Mouse (Mus musculus) A20 (cell line): Measurements from ENCODE around the gene Armcx5.
"Not testable (repeated sequence)": the region's sequence is repeated elsewhere in the genome, so short reads cannot be mapped to it uniquely, and the experiment has no call there.

Experiments used
- DNase-seq: peaks from one replicate; pipeline ENCODE4 v3.0.0-alpha.2; 2011; ENCODE audit warnings: low read depth, low spot score

Gene Armcx5

DNA sequence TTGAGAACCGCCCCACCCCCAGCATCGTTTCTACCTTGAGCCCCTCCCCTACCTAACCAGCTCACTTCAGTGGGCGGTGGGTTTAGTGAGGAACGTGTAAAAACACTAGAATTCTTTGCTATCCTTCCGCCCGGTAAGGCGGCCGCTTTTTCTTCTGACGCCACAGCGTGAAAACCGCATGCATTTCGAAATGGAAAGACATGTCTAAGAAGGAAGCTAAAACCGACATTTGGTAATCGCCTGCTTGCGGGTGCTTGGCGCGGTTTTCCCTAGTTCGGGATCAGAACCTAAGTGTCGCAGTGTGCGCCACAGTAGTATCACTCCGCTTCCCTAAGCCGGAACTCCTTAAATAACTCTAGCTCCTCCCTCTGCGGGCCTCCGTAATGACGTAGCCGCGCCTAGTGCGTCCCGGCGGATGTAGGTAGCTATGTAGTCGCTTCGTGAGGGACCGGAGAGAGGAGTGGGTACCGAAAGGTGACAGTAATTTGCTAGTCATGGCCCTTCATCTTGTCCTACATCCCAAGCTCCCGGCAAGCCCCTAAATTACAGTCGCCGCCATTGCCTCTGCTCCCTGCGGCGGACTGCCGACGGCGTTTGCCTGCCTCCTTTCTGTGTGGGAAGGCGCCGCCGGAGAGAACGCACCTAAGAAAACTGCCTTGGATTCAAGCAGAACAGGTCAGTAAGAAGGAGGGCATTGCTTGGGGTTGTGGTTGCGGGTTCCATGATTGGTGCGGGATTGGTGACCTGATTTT is at the start of gene Armcx5, which contains the start of gene Gprasp1:
TSS of gene Armcx5 (plus strand) at position 430 of the 752 bp plus-strand sequence.
TSS of gene Gprasp1 (plus strand) at position 430 of the 752 bp plus-strand sequence.
- peak; percentile 92 for DNase-seq

- DNase-seq, result no peak
Observed at GRCm38 (mm10) chrX:135693633-135694032, 48.9 kb upstream of the Armcx5 start, which contains the start of gene Tcp11x2. TSS of gene Tcp11x2 (minus strand) at chrX:135693790.

GRCm38 (mm10) chrX:135703111-135703510 is 39.4 kb upstream of the Armcx5 start:
- DNase-seq, result no peak

DNA sequence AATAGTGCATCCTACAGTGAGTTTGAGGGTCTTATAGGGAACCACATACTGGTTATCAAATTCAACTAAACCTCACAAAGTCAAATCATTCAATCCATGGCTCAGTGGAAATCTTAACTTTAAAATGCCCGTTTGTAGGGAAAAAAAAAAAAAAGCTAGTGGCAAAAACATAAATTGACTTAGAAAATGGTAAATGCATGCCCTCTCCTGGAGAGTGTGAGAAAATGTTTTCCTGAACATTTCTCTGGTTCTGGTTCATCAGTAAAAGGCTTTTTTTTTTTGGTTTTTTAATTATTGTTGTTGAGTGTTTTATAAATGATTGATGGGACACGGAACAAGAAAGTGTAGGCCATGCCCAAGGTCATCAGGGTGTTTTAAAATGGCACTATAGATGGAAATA is 38.2 kb upstream of the Armcx5 start:
- no peak for DNase-seq

- DNase-seq, result no peak
Observed at GRCm38 (mm10) chrX:135712845-135713244, 29.7 kb upstream of the Armcx5 start.

- no peak for DNase-seq
Observed at GRCm38 (mm10) chrX:135725161-135725560, 17.4 kb upstream of the Armcx5 start, which contains the start of gene Tmsb15a. TSS of gene Tmsb15a (minus strand) at chrX:135725261.

DNA sequence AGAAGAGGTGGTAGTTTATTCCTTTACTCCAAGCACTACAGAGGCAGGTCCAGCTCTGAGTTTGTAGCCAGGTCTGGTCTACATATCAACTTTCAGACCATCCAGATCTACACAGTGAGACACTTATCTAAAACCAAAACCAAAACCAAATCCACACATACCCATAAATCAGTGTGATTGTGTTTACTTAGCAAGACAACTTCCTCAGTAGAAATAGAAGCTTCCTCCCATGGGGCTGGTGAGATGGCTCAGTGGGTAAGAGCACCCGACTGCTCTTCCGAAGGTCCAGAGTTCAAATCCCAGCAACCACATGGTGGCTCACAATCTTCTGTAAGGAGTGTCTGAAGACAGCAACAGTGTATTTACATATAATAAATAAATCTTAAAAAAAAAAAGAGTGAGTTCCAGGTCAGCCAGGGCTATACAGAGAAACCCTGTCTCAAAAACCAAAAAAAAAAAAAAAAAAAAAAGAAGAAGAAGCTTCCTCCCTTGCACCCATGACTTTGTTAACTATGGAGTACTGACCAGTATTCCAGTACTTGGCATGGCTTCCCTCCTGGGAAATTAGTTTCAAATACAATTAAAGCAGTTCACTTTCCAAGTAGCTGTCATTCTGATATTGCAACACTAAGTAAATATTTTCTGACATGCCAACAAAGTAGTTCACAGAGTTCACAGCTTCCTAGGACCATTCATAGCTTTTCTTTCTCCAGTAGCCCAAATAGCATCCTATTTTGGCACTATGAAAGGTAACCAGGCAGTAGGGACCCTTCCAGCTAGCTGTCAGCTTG is 3.6 kb upstream of the Armcx5 start:
- peak; percentile 24 for DNase-seq

DNA sequence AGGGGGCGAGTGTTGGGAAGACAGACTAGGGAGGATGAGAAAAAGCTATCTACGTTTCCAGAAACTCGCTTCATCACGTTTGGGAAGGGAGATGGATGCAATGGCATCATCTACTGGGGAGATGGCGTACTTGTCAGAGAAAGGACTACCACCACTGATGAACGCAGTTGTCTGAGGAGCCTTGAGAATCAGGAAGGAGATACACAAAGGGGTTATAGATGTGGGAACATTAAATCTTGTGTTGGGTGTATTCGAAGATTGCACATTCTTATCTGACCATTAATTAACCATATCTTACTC is 473 bp downstream of the Armcx5 start:
- DNase-seq, result no peak

GRCm38 (mm10) chrX:135745376-135745775 is 2.8 kb downstream of the Armcx5 start:
- not testable (repeated sequence) for DNase-seq

- peak; percentile 52 for DNase-seq
Observed at GRCm38 (mm10) chrX:135752832-135753231, 10.3 kb downstream of the Armcx5 start.

DNA sequence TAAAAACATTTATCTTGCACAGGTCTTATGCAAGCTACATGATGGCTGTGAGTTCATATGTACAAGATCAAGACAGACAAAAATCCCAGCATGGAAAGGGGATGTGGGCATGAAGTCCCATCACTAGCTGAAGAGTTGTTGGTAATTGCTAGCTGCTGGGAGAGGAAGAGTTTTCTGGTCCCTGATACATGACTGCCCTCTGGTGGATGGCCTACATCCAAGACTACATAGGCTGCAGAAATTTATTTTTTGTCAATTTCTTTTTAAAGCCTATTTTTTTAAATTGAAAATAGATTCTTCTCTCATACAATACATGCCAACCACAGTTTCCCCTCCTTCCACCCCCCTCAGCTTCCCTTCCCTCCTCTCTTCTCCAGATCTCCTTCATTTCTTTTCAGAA is 19.2 kb downstream of the Armcx5 start:
- DNase-seq, result peak; percentile 9

DNA sequence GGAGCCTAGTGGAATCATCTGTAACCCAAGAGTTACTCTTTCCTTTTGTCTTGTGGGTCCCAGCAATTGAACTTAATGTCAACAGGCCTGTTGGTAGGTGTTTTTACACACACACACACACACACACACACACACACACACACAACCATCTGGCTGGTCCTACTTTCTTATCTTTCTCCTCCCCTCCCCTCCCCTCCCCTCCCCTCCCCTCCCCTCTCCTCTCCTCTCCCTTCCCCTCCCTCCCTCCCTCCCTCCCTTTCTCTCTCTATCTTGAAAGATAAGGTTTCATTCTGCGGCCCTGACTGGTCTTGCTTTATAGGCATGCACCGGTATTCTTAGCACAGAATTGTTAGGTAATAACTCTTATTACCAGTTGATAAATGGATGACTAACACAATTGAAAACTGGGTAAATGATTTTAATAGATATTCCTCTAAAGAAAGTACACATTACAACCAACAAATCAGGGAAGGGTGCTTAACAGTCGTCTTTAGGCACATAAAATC is 25.6 kb downstream of the Armcx5 start:
- no peak for DNase-seq

GRCm38 (mm10) chrX:135768565-135768964 is 26.0 kb downstream of the Armcx5 start:
- DNase-seq, result no peak

DNA sequence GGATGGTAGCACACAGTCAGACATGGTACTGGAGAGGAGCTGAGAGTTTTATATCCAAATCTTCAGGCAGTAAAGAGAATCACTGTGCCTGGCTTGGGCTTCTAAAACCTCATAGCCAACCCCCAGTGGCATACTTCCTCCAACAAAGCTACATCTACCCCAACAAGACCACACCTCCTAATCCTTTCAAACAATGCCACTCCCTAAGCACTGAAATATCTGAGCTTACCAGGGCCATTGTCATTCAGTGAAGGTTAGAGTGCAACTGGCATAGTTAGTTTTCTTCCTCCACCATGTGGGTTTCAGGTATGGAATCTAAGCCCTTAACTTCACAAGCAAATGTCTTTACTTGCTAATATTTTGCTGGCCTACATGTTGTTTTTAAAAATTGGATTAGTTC is 49.0 kb downstream of the Armcx5 start:
- no peak for DNase-seq

- DNase-seq, result no peak
Observed at GRCm38 (mm10) chrX:135792326-135792725, 49.8 kb downstream of the Armcx5 start.

DNA sequence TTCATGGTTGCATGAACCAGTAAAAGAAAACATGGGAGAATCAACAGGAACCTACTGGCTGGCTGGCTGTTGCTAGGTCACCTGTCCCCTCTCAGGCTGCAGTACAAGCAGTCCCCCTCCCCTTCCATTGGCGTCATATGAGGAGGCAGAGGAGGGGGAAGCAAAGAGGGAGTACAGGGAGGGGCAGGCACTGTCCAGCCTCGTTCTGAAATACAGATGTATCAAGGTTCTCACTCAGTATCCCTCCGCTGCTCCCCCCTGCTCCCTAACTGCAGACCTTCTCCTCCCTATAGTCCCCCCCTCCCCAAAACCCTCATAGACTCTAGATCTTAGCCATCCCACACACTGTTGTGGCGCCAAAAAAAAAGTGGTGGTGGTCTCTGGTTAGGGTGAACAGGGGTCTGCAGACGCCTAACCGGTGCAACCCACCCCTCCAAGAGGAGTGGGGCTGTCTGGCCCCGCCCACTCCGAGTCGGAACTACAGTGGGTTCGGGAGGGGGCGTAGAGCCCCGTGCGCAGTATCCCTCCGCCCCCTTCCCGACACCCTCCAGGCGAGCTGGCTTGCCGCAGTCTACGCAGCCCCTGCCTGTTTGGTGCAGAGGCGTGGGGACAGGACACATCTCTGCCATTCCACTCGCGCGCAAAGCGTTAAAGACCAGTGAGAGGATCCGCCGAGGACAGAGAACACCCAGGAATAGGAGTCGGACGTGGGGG is 53.2 kb downstream of the Armcx5 start:
- not testable (repeated sequence) for DNase-seq

DNA sequence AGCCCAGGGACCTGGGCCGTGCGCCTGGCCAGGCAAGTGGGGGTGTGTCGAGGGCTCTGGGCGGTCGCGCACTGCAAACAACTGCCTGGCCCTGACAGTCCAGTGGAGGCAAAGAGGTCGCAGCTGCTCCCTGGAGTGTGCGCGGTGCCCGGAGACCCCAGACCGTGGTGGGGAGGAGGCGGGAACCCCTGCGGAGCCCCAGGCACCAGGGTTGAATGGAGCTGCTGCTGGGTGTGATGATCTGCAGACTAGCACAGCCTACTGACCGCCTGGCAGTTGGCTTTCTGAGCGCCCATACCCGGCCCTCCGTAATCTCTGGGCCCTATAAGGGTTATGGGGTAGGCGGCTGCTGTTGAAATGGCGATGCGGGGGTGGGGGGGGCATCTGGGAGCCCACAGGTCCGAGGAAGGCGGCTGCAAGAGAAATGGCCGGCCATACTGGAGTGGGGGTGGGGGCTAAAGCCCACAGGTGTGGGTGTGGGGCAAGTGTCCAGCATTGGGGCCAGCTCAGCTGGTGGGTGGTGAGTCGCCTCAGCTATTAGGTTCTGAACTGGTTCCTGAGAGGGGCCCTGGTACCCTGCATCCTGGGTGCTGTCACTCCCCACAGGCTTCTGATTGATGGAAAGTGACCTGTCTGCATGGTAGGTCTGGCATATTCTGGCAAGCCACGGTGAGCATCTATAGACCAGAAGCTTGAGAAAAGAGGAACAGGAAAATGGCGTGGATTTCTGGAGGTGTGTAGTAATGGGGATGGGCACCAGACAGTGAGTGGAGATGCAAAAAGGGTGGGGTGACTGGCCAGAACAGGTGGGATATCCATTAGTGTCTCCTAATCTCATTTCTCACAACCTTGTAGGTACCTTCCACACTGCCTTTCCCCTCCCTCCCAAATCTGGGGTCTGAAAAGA is 54.0 kb downstream of the Armcx5 start:
- not testable (repeated sequence) for DNase-seq
